Mouse (Mus musculus) liver, postnatal 0 days (tissue): Measurements from ENCODE around the gene Dlg3.

Experiments
- CTCF ChIP-seq: sonication (generic); IDR thresholded peaks from 2 replicates; pipeline ENCODE4 v1.5.1; 2016; ENCODE audit warnings: antibody characterized with exemption, low read depth
- EP300 ChIP-seq: IDR thresholded peaks from 2 replicates; pipeline ENCODE4 v1.6.1; 2016; ENCODE audit warnings: antibody characterized with exemption, low read depth, mild to moderate bottlenecking

DNA sequence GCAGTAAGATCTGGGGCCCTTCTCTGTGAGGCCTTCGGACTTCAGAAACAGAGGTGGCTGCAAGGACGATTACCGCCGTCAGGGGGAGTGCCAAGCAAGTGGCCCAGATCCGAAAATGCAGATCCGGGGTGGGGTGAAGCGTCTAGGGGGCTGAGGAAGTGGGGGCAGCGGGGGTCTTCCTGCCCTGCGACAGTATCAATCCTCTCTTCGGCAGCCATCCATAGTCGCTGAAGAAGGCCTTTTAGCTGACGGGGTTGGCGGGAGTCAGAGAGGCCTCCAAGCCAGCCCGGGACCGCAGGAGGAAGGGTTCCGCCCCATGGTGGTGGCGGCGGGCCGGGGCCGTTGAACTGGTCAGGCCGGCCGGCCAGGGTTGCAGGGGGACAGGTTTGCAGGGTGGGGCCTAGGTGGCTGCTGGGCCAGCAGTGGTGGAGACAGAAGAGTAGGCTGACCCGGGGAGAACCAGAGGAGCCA is 6.9 kb downstream of the Dlg3 start:
- TF ChIP-seq CTCF (peak; percentile 70), EP300 (no peak)
